Mouse (Mus musculus) brown adipose tissue, adult 24 weeks (tissue): Measurements from ENCODE around the gene Fhad1. TPM values are rescaled to one million over a fixed set of nuclear protein-coding genes. Genes with fewer than 3 reads are reported as not detected.

Experiments
- H3K27ac ChIP-seq: fragments of 200-500 bp; replicated peaks from 2 replicates; pipeline ENCODE4 v1.5.1; 2012; ENCODE audit warnings: low read depth, mild to moderate bottlenecking, low read length
- H3K4me1 ChIP-seq: fragments of 200-500 bp; 2 replicates; pipeline ENCODE4 v1.6.1; 2012; ENCODE audit warnings: low read length, mixed read lengths; ENCODE audit not compliant: control insufficient read depth, insufficient read depth, insufficient read length
- H3K4me3 ChIP-seq: fragments of 200-500 bp; 2 replicates; pipeline ENCODE4 v1.5.1; 2012; ENCODE audit warnings: low read depth, mild to moderate bottlenecking, low read length, moderate library complexity; ENCODE audit not compliant: insufficient read depth
- polyA plus RNA-seq: library from polyadenylated mRNA; stranded (reverse); fragments of >200 nt; gene quantifications from 2 replicates; pipeline ENCODE4 v1.2.4, GENCODE M21; 2012; ENCODE audit not compliant: missing spikeins, insufficient read depth, insufficient read length

The Fhad1 gene
- polyA plus RNA-seq, 1 experiment = not detected

DNA sequence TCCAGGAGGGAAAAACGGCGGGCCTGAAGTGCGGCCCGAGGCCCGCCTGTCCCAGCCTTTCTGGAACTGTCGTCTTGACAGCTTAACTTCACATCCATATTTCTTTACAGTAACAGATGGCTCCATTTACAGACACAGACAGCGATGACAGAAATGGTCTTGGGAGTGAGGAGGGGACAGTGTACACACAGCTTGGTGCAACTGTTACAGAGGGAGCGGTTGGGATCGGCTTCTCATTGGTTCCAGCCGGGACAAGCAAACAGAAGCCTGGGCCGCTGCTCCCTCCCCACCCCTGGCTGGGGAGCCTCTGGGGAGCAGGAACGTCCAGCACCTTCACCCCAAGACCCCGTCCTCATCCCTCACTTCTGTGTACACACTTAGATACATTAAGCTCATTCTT, 65.4 kb downstream of the Fhad1 start:
- Histone ChIP-seq H3K27ac (no peak overlapping the region), H3K4me3 (no peak overlapping the region), H3K4me1 (no peaks in the 10 kb centered on the region)

DNA sequence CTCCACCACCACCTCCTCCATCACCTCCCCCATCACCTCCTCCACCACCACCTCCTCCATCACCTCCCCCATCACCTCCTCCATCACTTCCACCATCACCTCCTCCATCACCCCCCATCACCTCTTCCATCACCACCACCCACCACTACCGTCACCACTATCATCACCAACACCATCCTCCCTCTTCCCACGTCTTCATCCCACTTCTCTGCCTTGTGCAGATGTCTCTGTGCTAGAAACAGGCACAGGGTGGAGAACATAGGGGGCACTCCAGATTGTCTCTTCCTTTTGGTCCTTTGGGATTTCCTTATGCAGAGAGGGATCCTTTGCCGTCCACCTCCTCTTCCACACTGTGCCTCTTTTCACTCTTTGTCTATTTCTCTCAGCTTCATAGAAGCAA, 66.1 kb downstream of the Fhad1 start:
- H3K4me1 ChIP-seq = no peaks in the 10 kb centered on the region
- H3K4me3 ChIP-seq = no peak overlapping the region
- H3K27ac ChIP-seq = no peak overlapping the region

DNA sequence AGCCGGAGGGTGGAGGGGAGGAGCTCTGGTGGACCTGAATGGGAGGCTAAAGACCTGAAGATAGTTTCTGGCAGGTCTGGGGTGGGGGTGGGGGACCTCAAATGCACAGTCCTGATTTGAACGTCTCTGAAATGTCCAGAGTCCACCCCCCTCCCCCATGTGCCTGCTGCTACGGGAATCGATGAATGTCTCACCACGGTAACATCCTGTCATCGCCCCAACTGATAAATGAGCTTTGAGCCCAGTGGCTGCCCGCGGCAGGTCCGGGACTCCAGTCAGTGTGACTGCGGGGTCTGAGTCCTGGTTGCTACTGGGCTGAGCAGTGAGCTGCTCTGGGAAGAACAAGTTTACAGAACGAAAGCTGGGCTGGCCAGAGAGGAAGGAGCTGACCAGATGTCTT, 72.5 kb downstream of the Fhad1 start:
- H3K4me1 ChIP-seq = no peaks in the 10 kb centered on the region
- no peak overlapping the region for H3K4me3 ChIP-seq
- no peak overlapping the region for H3K27ac ChIP-seq

DNA sequence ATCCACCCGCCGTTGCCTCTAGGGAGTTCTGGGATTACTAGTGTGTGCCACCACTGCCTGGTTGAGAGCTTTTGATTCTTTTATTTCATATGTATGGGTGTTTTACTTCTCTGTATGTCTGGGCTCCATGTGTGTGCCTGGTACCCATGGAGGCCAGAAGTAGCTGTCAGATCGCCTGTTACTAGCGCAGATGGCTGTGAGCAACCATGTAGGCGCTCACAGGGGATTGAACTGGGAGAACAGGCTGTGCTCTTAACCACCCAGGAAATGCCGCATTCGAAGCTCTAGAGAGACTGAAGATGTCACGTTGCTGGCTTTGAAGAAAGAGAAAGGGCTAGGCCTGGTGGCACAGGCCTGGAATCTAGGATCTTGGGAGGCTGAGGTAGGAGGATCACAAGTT, 73.6 kb downstream of the Fhad1 start:
- Histone ChIP-seq H3K27ac (no peak overlapping the region), H3K4me1 (no peaks in the 10 kb centered on the region), H3K4me3 (no peak overlapping the region)

DNA sequence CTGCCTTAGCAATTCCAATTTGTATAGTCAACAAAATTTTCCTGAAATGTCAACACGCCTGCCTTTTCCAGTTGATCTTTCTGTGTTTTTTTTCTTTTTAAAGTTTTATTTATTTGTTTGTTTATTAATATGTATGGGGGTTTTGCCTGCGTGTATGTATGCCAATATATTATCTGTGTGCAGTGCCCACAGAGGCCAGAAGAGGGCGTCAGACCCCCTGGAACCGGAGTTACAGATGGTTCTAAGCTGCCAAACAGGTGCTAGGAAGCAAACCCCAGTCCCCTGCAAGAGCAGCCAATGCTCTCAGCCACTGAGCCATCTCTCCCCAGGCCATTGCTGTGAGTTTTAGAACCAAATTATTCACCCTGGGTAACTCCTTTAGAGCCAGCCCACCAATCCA, 76.3 kb downstream of the Fhad1 start:
- Histone ChIP-seq H3K4me1 (no peaks in the 10 kb centered on the region), H3K4me3 (no peak overlapping the region)

DNA sequence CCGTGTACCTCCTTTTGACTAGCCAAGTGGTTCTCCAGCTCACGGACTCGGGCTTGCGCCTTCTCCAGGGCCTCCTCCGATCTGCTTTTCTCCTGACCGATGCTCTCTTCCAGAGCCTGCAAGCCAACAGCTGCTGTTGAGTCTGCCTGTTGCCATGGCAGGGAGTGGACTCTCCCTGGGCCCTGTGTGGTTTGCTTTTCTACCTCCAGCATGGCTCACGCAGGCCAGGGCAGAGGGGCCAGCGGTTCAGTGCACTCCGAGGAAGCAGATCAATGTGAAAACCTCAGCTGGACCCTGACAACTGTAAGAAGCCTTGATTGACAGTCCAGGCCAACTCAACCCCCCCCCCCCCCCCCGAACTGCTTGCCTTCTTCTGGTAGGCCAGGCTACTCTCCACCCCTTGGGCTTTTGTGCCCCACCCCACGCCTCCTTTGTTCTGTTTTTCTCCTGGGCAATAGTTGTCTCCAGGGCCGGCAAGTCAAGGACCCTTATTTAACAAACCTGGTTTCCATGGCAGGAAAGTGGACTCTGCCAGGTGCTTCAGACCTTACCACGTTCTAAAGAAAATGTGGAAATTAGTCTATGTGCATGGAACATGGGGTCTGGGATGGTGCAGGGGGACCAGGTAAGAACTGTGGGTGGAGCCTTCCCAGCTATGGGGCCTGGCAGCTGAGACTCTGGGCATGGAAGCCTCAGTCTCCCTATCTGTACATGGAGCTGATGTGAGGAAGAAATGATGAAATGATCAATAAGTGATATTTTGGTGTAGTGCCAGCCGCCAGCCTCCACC, 81.9 kb downstream of the Fhad1 start:
- Histone ChIP-seq H3K4me3 (no peak overlapping the region), H3K27ac (no peak overlapping the region), H3K4me1 (no peaks in the 10 kb centered on the region)

More for the DNA sequence above, 76.3 kb downstream of the Fhad1 start:
- no peak overlapping the region for H3K27ac ChIP-seq

DNA sequence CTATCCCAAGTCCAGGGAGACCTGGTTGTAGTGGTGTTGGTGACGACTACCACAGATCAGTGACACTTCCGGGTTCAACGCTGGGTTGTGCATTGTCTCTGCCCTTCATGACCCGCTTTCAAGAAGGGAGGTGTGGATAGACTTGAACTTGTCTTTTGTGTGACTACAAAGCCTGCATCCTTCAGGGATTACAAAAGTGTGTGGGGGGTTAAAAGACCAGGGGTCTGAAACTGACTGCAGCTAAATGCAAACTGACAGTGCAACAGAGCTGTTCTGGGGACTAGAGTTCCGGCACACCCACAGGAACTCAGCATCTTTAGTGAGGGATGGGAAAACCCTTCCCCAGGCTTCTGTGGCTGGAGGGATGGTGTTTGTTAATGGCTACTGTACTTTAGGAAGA, 83.4 kb downstream of the Fhad1 start:
- Histone ChIP-seq H3K4me1 (no peaks in the 10 kb centered on the region), H3K4me3 (no peak overlapping the region), H3K27ac (no peak overlapping the region)

DNA sequence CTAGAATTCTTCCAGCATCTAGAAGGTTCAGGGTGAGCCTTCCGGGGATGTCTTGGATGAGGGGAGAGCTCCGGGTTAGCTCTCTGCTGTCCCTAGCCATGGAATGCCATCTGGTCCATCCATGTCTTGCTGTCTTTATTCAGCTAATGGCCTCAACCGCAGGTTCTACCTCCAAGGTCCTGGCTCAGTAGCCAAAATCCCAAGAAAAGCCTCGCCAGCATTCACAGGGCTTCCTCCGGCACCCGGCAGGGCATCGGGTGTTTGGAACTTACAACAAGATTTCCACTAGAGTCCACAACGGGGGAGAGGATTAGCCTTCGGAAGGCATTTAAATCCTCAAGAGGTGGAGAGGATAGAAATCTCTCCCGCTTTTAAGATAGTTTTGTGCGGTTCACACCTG, 84.9 kb downstream of the Fhad1 start:
- no peak overlapping the region for H3K27ac ChIP-seq
- H3K4me3 ChIP-seq = no peak overlapping the region
- H3K4me1 ChIP-seq = no peaks in the 10 kb centered on the region

DNA sequence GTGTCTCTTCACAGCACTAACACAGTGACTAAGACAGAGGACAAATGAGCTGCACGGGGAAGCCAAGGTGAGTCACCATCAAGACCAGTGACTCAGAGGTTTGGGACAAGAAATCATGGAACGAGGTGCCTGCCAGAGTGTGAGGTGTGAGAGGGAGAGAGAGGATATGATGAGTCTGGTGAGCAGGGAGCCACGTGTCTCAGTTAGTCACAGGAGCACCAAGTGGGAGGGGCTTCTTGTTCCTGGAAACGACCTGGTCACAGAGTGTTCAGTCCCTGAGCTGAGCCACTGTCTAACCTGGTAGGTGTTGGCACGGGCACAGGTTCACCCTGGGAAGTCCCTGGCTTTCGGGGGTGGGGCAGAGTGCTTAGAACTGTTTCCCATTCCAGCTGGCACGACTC, 86.0 kb downstream of the Fhad1 start:
- H3K27ac ChIP-seq = no peak overlapping the region
- no peak overlapping the region for H3K4me3 ChIP-seq
- no peaks in the 10 kb centered on the region for H3K4me1 ChIP-seq

DNA sequence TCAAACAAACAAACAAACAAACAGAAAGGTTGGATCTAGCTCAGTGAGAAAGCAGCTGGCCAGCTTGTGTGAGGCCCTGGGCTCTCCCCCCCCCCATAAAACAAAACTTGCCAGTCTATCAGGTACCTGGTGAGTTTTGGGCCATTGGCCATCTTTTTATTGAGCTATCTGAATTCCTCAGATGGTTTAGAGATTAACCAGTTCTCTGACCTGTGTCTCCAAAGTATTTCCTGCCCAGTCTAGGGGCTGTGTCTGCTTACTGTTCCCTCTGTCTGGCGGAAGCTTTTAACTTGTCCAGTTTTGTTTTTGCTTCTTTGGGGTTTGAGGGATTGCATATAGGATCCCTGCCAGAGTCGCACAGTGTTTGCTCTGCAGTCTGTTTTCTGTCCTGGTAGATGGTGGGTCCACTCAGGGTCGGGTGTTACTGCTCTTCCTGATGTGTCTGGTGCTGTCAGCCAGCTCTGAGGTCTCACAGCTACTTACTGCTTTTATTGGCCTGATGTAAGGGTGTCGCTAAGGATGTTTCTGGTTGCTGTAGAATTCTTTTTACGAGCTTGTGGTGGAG, 89.0 kb downstream of the Fhad1 start:
- H3K4me3 ChIP-seq = no peak overlapping the region
- H3K4me1 ChIP-seq = no peaks in the 10 kb centered on the region
- no peak overlapping the region for H3K27ac ChIP-seq

DNA sequence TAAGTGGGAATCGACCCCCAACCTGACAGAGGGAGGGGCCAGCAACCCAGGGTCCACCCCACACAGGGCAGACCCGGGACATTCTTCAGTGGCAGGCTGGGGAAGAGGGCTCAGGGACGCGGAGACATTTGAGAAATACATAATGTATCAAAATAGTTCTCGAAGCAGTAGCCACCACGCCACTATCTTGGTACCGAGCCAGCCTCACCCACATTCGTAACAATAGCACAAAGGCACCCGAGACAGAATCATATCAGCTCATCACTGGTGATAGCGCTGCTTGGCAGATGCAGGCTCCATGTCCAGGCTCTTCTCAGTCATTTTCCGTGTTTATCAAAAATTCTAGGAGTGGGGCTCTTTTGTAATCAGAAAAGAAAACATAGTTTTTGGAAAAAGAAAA, 90.9 kb downstream of the Fhad1 start:
- H3K27ac ChIP-seq = no peak overlapping the region
- no peak overlapping the region for H3K4me3 ChIP-seq
- no peaks in the 10 kb centered on the region for H3K4me1 ChIP-seq

DNA sequence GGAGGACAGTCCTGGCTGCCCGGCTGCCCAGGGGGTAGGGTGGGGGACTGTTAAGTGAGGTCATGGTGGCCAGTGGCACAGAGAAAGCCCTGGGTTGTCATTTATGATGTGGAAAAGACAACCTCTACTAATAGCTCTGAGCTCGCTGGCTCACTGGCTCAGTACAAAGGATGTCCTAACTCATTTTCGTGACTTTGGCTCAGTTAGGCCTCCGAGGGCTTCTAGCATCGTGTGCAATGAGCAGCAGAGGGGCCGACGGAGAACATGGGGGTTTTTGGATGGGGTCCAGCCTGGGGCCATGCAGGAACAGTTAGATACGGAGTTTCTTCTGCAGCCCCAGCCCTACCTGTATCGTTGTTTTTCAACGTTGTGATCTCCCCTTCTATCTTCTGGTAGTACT, 94.5 kb downstream of the Fhad1 start:
- Histone ChIP-seq H3K4me3 (no peak overlapping the region), H3K27ac (no peak overlapping the region), H3K4me1 (no peaks in the 10 kb centered on the region)

DNA sequence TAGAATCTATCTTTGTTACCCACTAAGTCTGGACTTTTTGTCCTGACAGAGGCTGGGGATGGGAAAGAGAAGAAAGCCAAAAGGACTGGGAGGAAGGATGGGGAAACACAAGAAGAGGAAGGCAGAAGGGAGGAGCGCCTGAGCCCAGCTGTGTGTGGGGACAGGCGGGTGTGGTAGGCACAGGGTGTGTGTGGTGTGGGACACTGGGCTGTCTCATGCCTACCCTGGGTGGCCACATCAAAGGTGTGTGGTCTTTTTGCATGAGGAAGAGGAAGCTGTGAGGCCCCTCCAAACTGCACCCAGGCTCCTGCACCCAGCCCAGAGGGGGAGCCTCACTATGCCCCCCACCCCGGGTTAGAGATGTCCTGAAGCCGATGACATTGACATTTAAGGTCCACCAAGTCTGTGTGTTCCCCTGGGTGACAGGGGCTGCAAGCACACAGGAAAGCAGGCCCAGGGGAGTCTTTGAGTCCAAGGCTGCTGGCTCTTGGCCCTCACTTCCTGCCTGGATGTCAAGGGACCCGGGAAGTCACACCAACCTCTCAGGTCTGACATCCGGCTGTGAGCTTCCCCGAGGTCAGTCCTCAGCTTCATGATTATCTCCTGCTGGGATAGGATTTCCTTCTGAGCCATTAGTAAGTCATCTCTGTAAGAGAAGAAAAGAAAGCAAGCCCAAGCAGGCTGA, 97.0 kb downstream of the Fhad1 start:
- no peak overlapping the region for H3K27ac ChIP-seq
- no peak overlapping the region for H3K4me3 ChIP-seq
- H3K4me1 ChIP-seq = no peaks in the 10 kb centered on the region

DNA sequence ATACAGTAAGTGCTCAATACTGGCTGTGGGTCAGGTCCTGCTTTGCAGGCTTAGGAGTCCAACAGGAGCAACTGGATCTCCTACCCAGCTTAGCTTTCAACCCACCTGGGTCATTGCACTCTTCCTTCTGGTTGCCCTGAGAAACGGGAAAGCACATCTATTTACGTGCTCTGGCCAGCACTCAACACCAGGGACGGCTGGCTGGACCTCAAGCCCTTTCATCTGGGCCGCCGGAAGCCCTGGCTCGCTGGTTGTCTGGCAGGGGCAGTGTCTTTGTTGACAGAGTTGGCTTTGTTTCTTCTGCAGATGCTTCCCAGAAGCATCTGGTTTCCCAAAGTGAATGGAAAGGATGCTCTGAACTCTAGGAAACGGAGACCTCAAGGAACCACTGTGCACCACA, 100.8 kb downstream of the Fhad1 start:
- Histone ChIP-seq H3K27ac (no peak overlapping the region), H3K4me3 (no peak overlapping the region), H3K4me1 (no peaks in the 10 kb centered on the region)

DNA sequence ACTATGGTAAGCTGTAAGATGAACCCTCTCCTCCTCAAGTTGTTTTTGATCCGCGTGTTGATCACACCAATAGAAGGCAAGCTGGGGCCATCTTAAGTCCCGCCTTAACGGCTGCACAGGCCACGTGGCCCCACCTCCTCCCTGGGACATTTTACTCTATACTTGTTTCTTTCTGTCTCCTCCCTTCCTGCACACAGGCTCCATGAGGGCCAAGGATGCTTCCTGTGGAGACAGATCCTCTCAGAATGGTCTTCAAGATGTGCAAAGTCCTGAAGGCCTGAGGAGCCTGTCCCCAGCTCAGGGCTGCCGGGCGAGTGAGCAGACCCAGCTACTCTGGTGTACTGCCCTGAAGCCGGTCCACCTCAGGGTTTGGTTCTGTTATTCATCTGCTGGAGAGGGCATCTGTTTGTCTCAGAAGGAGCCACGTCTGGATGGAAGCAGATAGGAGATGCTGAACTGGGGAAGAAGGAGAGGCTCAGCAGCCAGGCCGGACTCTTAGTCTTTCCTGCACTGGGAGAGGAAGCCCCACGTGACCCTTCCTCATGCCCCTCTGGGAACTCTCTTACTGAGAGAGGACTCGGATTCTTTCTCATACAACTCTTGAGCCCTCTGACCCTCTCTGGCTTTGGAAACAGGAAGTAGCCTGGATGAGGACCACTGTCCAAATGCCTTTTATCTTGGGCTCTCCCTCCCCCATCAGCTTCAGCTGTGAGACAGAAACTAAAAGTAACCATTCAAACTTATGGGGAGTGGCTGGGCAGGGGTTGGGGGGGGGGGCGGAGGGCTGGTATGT, 101.5 kb downstream of the Fhad1 start:
- Histone ChIP-seq H3K4me1 (no peaks in the 10 kb centered on the region), H3K27ac (peak overlapping the region; percentile 68), H3K4me3 (no peak overlapping the region)
